Mouse (Mus musculus) heart, postnatal 0 days (tissue): Measurements from ENCODE around the gene Atp13a1.

Source experiments
- CTCF ChIP-seq: IDR thresholded peaks from 2 replicates; pipeline ENCODE4 v1.5.1; 2016; ENCODE audit warnings: antibody characterized with exemption, control low read depth, low read depth
- EP300 ChIP-seq: IDR thresholded peaks from 2 replicates; pipeline ENCODE4 v1.6.1; 2016; ENCODE audit warnings: antibody characterized with exemption, low read depth

DNA sequence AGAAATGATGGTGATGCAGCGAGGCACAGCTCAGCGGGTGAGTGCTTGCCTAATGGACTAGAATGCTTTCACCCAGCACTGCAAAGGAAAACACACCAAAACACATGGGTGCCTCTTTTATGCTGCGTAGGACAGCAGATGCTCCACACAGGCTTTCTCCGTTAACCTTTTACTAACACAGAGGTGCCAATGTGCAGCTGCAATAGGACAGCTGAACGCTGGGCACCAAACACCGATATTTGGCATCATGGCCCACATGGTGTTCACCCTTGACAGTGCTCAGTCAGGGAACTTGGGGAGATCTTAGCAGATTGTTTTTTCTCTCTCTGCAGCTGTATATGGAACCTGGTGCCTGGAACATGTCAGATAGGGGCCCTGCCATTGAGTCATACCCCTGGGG is 3.9 kb downstream of the Atp13a1 start:
- TF ChIP-seq CTCF (no peak), EP300 (no peak)
